Mouse (Mus musculus): ENCODE measurements around the gene Sf3a3. TPM values are rescaled to one million over a fixed set of nuclear protein-coding genes. Genes with fewer than 3 reads are reported as not detected.

The Sf3a3 gene
- total RNA-seq (2012; rRNA removed) (136 and 144 TPM in 2 replicates), polyA plus RNA-seq (2012; ENCODE audit: insufficient read depth in 1 of 2, insufficient read length in 2 of 2, low read depth in 1 of 2, low replicate concordance in 2 of 2, missing spikeins in 1 of 2) (100 to 1,000 TPM; 127 to 295 TPM)

DNA sequence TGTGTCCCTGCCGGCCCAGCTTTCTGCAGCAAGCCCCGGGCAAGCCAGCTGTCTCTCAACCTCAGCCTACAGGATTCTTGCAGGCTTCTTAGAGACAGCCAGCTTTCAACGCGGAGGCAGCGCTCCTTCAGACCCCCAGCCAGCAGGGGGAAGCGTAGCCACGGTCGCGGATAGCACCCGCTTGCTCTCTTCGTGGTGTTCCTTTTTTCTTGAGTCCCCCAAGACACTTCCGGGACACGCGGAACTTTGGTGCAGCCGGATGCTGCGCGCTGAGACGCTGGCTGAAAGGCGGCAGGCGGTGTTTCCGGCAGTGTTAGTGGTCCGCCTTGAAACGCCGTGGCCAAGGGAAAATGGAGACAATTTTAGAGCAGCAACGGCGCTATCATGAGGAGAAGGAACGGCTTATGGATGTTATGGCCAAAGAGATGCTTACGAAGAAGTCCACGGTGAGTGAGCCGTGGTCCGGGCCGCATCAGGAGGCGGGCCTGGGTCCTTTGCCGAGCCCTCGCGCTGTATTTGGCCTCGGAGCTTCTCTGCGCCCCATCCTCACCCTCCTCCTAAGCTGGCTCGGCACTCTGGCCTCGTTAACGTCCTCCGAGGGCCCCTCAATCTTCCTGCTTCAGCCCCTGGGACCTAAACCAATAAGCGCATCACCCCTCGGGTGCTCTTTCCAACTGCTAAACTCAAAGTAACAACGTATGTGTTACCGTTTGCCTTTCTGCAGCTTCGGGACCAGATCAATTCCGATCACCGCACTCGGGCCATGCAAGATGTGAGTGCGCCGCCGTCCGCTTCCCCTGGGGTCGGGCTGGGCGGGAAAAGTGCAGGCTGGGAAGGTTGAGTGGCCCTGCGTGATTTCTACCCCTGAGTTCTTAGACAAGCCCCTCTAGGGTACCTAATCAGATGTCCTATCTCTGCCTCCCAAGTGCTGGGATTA lies at the start of gene Sf3a3:
Sf3a3 (plus strand) TSS at position 232 of the 937 bp plus-strand sequence.
- Histone ChIP-seq H3K9ac (ENCODE audit: control insufficient read depth, low read depth, low read length, poor library complexity, severe bottlenecking) (peak within 1 kb of the TSS; percentile 86), H3K9me3 (replicated peaks; ENCODE audit: insufficient read depth, low read length) (no peaks in the 10 kb centered on the region), H3K4me3 (ENCODE audit: control insufficient read depth in 1 of 2, insufficient read depth in 1 of 2, low read depth in 2 of 2, low read length in 2 of 2) (peak within 1 kb of the TSS; percentile 64 to 94), H3K27ac (ENCODE audit: control insufficient read depth, low read depth, low read length) (peak within 1 kb of the TSS; percentile 63), H3K27me3 (ENCODE audit: control insufficient read depth in 1 of 2, insufficient read depth in 2 of 2, low read length in 2 of 2) (no peaks in the 10 kb centered on the region), H3K79me2 (ENCODE audit: control insufficient read depth, insufficient read depth, low read length, poor library complexity) (peaks cover 16% of the 10 kb centered on the region), H3K4me1 (ENCODE audit: control insufficient read depth in 1 of 2, insufficient read depth in 2 of 2, low read length in 2 of 2) (peaks cover 0 to 10% of the 10 kb centered on the region in 2 experiments; a peak in 2 of 4 replicates), H3K36me3 (ENCODE audit: control insufficient read depth in 1 of 2, insufficient read depth in 2 of 2, low read length in 2 of 2) (peaks cover 4 to 10% of the 10 kb centered on the region in 2 experiments)
- peak; percentile 98 for DNase-seq (ENCODE audit: low read depth, low spot score)
- TF ChIP-seq KAT2A (conservative IDR thresholded peaks at IDR 0.05; ENCODE audit: low read depth, low read length) (peak; percentile 72; the same call in 1 of the 2 replicates), UBTF (IDR thresholded peaks at IDR 0.05; ENCODE audit: borderline replicate concordance, insufficient read depth, low read depth, low read length) (no peak; the same call in 1 of the 2 replicates), MAZ (IDR thresholded peaks at IDR 0.05; ENCODE audit: low read depth, low read length) (peak; percentile 91), SMC3 (IDR thresholded peaks at IDR 0.05; ENCODE audit: low read depth, low read length) (peak; percentile 52), NELFE (IDR thresholded peaks at IDR 0.05; ENCODE audit: low read depth, low read length) (peak; percentile 77), ZC3H11A (IDR thresholded peaks at IDR 0.05; ENCODE audit: low read depth, low read length) (no peak), USF1 (IDR thresholded peaks at IDR 0.05; ENCODE audit: low read depth, low read length) (peak; percentile 7; the same call in 1 of the 2 replicates), RCOR1 (IDR thresholded peaks at IDR 0.05; ENCODE audit: low read depth, low read length) (no peak), GATA1 (IDR thresholded peaks at IDR 0.05; ENCODE audit: low read depth, low read length) (0 out of 2 replicates have a peak, but pooled peaks have one; percentile 12), MXI1 (IDR thresholded peaks at IDR 0.05; ENCODE audit: low read depth, low read length) (peak; percentile 81; the same call in 1 of the 2 replicates), GABPA (IDR thresholded peaks at IDR 0.05; ENCODE audit: low read depth, low read length) (peak; percentile 45; the same call in 1 of the 2 replicates), SIN3A (IDR thresholded peaks at IDR 0.05; ENCODE audit: low read length) (peak; percentile 96), ZMIZ1 (IDR thresholded peaks at IDR 0.05; ENCODE audit: low read depth, low read length) (0 out of 2 replicates have a peak, but pooled peaks have one; percentile 33), POLR2AphosphoS2 (IDR thresholded peaks at IDR 0.05; ENCODE audit: low read length) (peak; percentile 78; the same call in 1 of the 2 replicates), CTCF (IDR thresholded peaks at IDR 0.05 in 2 of 3, conservative IDR thresholded peaks at IDR 0.05 in 1 of 3; ENCODE audit: control insufficient read depth in 1 of 3, insufficient read depth in 1 of 3, low read depth in 2 of 3, low read length in 3 of 3, poor library complexity in 1 of 3, severe bottlenecking in 1 of 3) (peak; percentile 58 to 91 (median 87)), POLR2A (IDR thresholded peaks at IDR 0.05; ENCODE audit: control insufficient read depth in 1 of 2, insufficient read depth in 1 of 2, low read depth in 1 of 2, low read length in 2 of 2, poor library complexity in 1 of 2) (peak; percentile 89 to 90), RAD21 (IDR thresholded peaks at IDR 0.05; ENCODE audit: low read depth, low read length) (no peak; the same call in 1 of the 2 replicates), USF2 (IDR thresholded peaks at IDR 0.05; ENCODE audit: borderline replicate concordance in 1 of 2, insufficient read depth in 1 of 2, low read depth in 1 of 2, low read length in 2 of 2) (no peak), HCFC1 (IDR thresholded peaks at IDR 0.05; ENCODE audit: low read depth, low read length) (peak; percentile 97), MYC (IDR thresholded peaks at IDR 0.05; ENCODE audit: low read depth, low read length) (peak; percentile 80), MAX (IDR thresholded peaks at IDR 0.05; ENCODE audit: low read length) (0 out of 2 replicates have a peak, but pooled peaks have one; percentile 67), TBP (IDR thresholded peaks at IDR 0.05; ENCODE audit: low read depth, low read length) (peak; percentile 90), ZNF384 (IDR thresholded peaks at IDR 0.05; ENCODE audit: low read depth, low read length) (no peak), CHD1 (IDR thresholded peaks at IDR 0.05; ENCODE audit: low read depth, low read length) (no peak), ELF1 (IDR thresholded peaks at IDR 0.05; ENCODE audit: low read depth, low read length) (peak; percentile 80; the same call in 1 of the 2 replicates), ZKSCAN1 (IDR thresholded peaks at IDR 0.05; ENCODE audit: low read depth, low read length) (no peak), TAL1 (IDR thresholded peaks at IDR 0.05; ENCODE audit: low read length) (no peak), BHLHE40 (IDR thresholded peaks at IDR 0.05; ENCODE audit: borderline replicate concordance, low read depth, low read length) (no peak), NRF1 (IDR thresholded peaks at IDR 0.05; ENCODE audit: insufficient read depth, low read depth, low read length, poor library complexity, severe bottlenecking) (peak; percentile 36; the same call in 1 of the 2 replicates), TCF12 (IDR thresholded peaks at IDR 0.05; ENCODE audit: low read depth, low read length) (peak; percentile 79), EP300 (IDR thresholded peaks at IDR 0.05; ENCODE audit: low read depth in 1 of 2, low read length in 2 of 2) (no peak)

All from MEL (cell line).